In the genomic region with DNA sequence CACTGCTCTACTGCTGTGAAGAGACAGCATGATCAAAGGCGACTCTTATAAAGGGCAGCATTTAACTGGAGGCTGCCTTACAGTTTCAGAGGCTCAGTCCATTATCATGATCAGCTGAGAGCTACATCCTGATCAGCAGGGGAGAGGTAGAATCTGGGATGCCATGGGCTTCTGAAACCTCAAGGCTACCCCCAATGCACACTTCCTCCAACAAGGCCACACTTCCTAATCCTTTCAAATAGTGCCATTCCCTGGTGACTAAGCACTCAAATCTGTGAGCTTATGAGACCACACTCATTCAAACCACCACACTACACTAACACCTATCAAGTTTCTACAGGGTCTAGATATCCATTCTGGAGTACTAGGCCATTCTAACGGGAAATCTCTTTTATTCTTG, we compare ENCODE assay signal across 23 mouse cellular contexts.
DNase-seq lines count a peak whose midpoint lies in the region; ATAC-seq and TF ChIP-seq lines count a peak whose summit lies in the region.
"Had no signal": no experiment of that assay in that cellular context is flagged by ENCODE, and none has a peak within 500 bp of the region (broad histone marks: within the 10 kb centered on the region; RNA-seq: fewer than 3 reads in every experiment).

No protein-coding gene starts in this region.

- no peak for TF ChIP-seq CTCF in cerebellum, adult 2 months (IDR thresholded peaks at IDR 0.05; ENCODE audit: borderline replicate concordance, insufficient read depth, low read depth, low read length)

- no peak overlapping the region for H3K4me2 ChIP-seq in neural tube, embryonic 13.5 days
- H3K4me2 ChIP-seq: forebrain, embryonic 15.5 days; heart, embryonic 15.5 days; liver, embryonic 13.5 days; neural tube, embryonic 15.5 days had no signal

- no peak for DNase-seq in cerebellum, adult 2 months
- DNase-seq in cerebellum, postnatal 25 days, result no peak
- no peak for DNase-seq in neural tube, embryonic 10.5 days (ENCODE audit: extremely low spot score, low spot score)
- no peak for DNase-seq in adrenal gland, postnatal 14 days
- DNase-seq in frontal cortex, adult 2 months (ENCODE audit: extremely low spot score in 1 of 2, low spot score in 1 of 2), result no peak
- DNase-seq in frontal cortex, postnatal 14 days (ENCODE audit: low spot score in 2 of 2), result no peak
- DNase-seq: adrenal gland, postnatal 36 days; cerebellum, adult 11-12 months; gastrocnemius, postnatal 10 days; heart, adult 2 months; heart, postnatal 4 days; kidney, adult 9 months; kidney, postnatal 36 days; liver, embryonic 13.5 days; midbrain, embryonic 14.5 days; right cerebral cortex, postnatal 25 days had no signal

- no peaks in the 10 kb centered on the region for H3K36me3 ChIP-seq in neural tube, embryonic 13.5 days
- H3K36me3 ChIP-seq: forebrain, embryonic 15.5 days; heart, embryonic 15.5 days; neural tube, embryonic 15.5 days had no signal

- H3K9ac ChIP-seq in neural tube, embryonic 13.5 days, result no peak overlapping the region
- H3K9ac ChIP-seq: forebrain, embryonic 15.5 days; heart, embryonic 15.5 days; liver, embryonic 13.5 days; neural tube, embryonic 15.5 days had no signal

- H3K4me3 ChIP-seq in cerebellum, adult 2 months (replicated peaks; ENCODE audit: insufficient read depth, low read depth, low read length), result no peak overlapping the region
- no peak overlapping the region for H3K4me3 ChIP-seq in neural tube, embryonic 13.5 days
- H3K4me3 ChIP-seq: forebrain, embryonic 15.5 days; heart, adult 2 months; heart, embryonic 15.5 days; left cerebral cortex, adult 2 months; liver, embryonic 13.5 days; neural tube, embryonic 15.5 days had no signal

- 0 out of 2 replicates have a peak overlapping the region, but pooled peaks have one; percentile 33 for H3K27ac ChIP-seq in cerebellum, adult 2 months (ENCODE audit: insufficient read depth, low read length)
- H3K27ac ChIP-seq in neural tube, embryonic 13.5 days (replicated peaks), result 0 out of 2 replicates have a peak overlapping the region, but pooled peaks have one; percentile 3
- H3K27ac ChIP-seq: forebrain, embryonic 15.5 days; heart, adult 2 months; left cerebral cortex, adult 2 months; liver, embryonic 13.5 days; neural tube, embryonic 15.5 days had no signal

- 58% methylated on average over 2 of the region's 2 CpGs for WGBS in cerebellum, adult 2 months
- WGBS in neural tube, embryonic 13.5 days, result 57% methylated on average over 2 of the region's 2 CpGs

- H3K9me3 ChIP-seq in neural tube, embryonic 13.5 days, result no peaks in the 10 kb centered on the region
- H3K9me3 ChIP-seq: forebrain, embryonic 15.5 days; heart, embryonic 15.5 days; liver, embryonic 13.5 days; neural tube, embryonic 15.5 days had no signal

- no peak for ATAC-seq in neural tube, embryonic 13.5 days (ENCODE audit: low read depth)
- 0 out of 2 replicates have a peak, but pooled peaks have one; percentile 15 for ATAC-seq in megakaryocyte, adult 5-6 weeks (ENCODE audit: poor library complexity, severe bottlenecking)
- ATAC-seq: CD4-positive, CD25-positive, alpha-beta regulatory T cell, adult 4 months; forebrain, embryonic 15.5 days had no signal

- TF ChIP-seq POLR2A in cerebellum, adult 2 months (IDR thresholded peaks at IDR 0.05; ENCODE audit: borderline replicate concordance, insufficient read depth, low read length), result no peak

- peaks cover 46% of the 10 kb centered on the region for H3K4me1 ChIP-seq in cerebellum, adult 2 months (ENCODE audit: control insufficient read depth, insufficient read depth, low read length)
- H3K4me1 ChIP-seq in neural tube, embryonic 13.5 days (replicated peaks), result peaks cover 21% of the 10 kb centered on the region

- no peaks in the 10 kb centered on the region for H3K27me3 ChIP-seq in cerebellum, adult 2 months (ENCODE audit: control insufficient read depth, insufficient read depth, low read length)
- H3K27me3 ChIP-seq in neural tube, embryonic 13.5 days, result no peaks in the 10 kb centered on the region
- H3K27me3 ChIP-seq: forebrain, embryonic 15.5 days; heart, embryonic 15.5 days; liver, embryonic 13.5 days; neural tube, embryonic 15.5 days had no signal
